Mouse (Mus musculus): ENCODE measurements at regions not wholly inside any gene's neighbourhood (a gene's known extent, or its start where the extent isn't known, plus 50 kb on each side); places are given as distances from the start of the nearest gene placed in this dataset.
"Not testable (repeated sequence)": the region's sequence is repeated elsewhere in the genome, so short reads cannot be mapped to it uniquely, and the experiment has no call there.

- Histone ChIP-seq H3K4me1 (peaks cover 9% of the 10 kb centered on the region; the same call in 1 of the 2 replicates), H3K36me3 (no peaks in the 10 kb centered on the region), H3K27ac (no peak overlapping the region), H3K27me3 (no peaks in the 10 kb centered on the region), H3K9me3 (no peaks in the 10 kb centered on the region), H3K9ac (no peak overlapping the region), H3K4me3 (no peak overlapping the region), H3K4me2 (no peak overlapping the region)
- WGBS: 89% methylated on average over 4 of the region's 4 CpGs
- no peak for ATAC-seq (ENCODE audit: borderline replicate concordance, extremely low read depth, low FRiP score, low TSS enrichment)
Measured at GRCm38 (mm10) chr14:54148121-54148520, 105.8 kb downstream of the Dad1 start.

GRCm38 (mm10) chr14:54147546-54147945, 106.4 kb downstream of the Dad1 start:
- Histone ChIP-seq H3K4me3 (no peak overlapping the region), H3K9ac (no peak overlapping the region), H3K27ac (no peak overlapping the region), H3K36me3 (no peaks in the 10 kb centered on the region), H3K9me3 (no peaks in the 10 kb centered on the region), H3K27me3 (no peaks in the 10 kb centered on the region), H3K4me1 (peaks cover 7% of the 10 kb centered on the region; the same call in 1 of the 2 replicates), H3K4me2 (no peak overlapping the region)
- ATAC-seq (ENCODE audit: borderline replicate concordance, extremely low read depth, low FRiP score, low TSS enrichment): no peak
- WGBS: 62% methylated on average over 5 of the region's 7 CpGs

GRCm38 (mm10) chr14:54145743-54146741, 107.9 kb downstream of the Dad1 start:
- no peak overlapping the region for H3K4me2 ChIP-seq
- H3K9me3 ChIP-seq: no peaks in the 10 kb centered on the region
- no peaks in the 10 kb centered on the region for H3K36me3 ChIP-seq
- no peak overlapping the region for H3K9ac ChIP-seq
- no peaks in the 10 kb centered on the region for H3K4me1 ChIP-seq
- H3K27me3 ChIP-seq: no peaks in the 10 kb centered on the region
- H3K27ac ChIP-seq: no peak overlapping the region
- H3K4me3 ChIP-seq: no peak overlapping the region
- 37% methylated on average over 11 of the region's 11 CpGs for WGBS
- no peak for ATAC-seq (ENCODE audit: borderline replicate concordance, extremely low read depth, low FRiP score, low TSS enrichment)

GRCm38 (mm10) chr14:54143828-54144227, 110.1 kb downstream of the Dad1 start:
- Histone ChIP-seq H3K4me1 (no peaks in the 10 kb centered on the region), H3K9me3 (no peaks in the 10 kb centered on the region), H3K4me3 (no peak overlapping the region), H3K9ac (no peak overlapping the region), H3K27me3 (no peaks in the 10 kb centered on the region), H3K4me2 (no peak overlapping the region), H3K36me3 (no peaks in the 10 kb centered on the region), H3K27ac (no peak overlapping the region)
- ATAC-seq (ENCODE audit: borderline replicate concordance, extremely low read depth, low FRiP score, low TSS enrichment): no peak
- 36% methylated on average over 1 of the region's 1 CpGs for WGBS

GRCm38 (mm10) chr14:54138288-54138687, 115.6 kb downstream of the Dad1 start:
- no peak overlapping the region for H3K9ac ChIP-seq
- H3K27me3 ChIP-seq: no peaks in the 10 kb centered on the region
- H3K36me3 ChIP-seq: no peaks in the 10 kb centered on the region
- WGBS: 70% methylated on average over 3 of the region's 3 CpGs
- no peak overlapping the region for H3K27ac ChIP-seq
- H3K4me3 ChIP-seq: no peak overlapping the region
- no peaks in the 10 kb centered on the region for H3K4me1 ChIP-seq
- no peak for ATAC-seq (ENCODE audit: borderline replicate concordance, extremely low read depth, low FRiP score, low TSS enrichment)
- H3K9me3 ChIP-seq: no peaks in the 10 kb centered on the region
- H3K4me2 ChIP-seq: no peak overlapping the region

- 53% methylated on average over 3 of the region's 3 CpGs for WGBS
- no peak overlapping the region for H3K27ac ChIP-seq
- H3K9me3 ChIP-seq: no peaks in the 10 kb centered on the region
- no peak overlapping the region for H3K4me2 ChIP-seq
- H3K4me1 ChIP-seq: no peaks in the 10 kb centered on the region
- no peak overlapping the region for H3K4me3 ChIP-seq
- no peaks in the 10 kb centered on the region for H3K27me3 ChIP-seq
- H3K9ac ChIP-seq: no peak overlapping the region
- no peaks in the 10 kb centered on the region for H3K36me3 ChIP-seq
- no peak for ATAC-seq (ENCODE audit: borderline replicate concordance, extremely low read depth, low FRiP score, low TSS enrichment)
Measured at GRCm38 (mm10) chr14:54136538-54136937, 117.4 kb downstream of the Dad1 start.

- no peak overlapping the region for H3K4me2 ChIP-seq
- H3K27me3 ChIP-seq: no peaks in the 10 kb centered on the region
- no peak for ATAC-seq (ENCODE audit: borderline replicate concordance, extremely low read depth, low FRiP score, low TSS enrichment)
- 62% methylated on average over 4 of the region's 4 CpGs for WGBS
- H3K36me3 ChIP-seq: no peaks in the 10 kb centered on the region
- H3K9me3 ChIP-seq: no peaks in the 10 kb centered on the region
- no peak overlapping the region for H3K27ac ChIP-seq
- H3K9ac ChIP-seq: no peak overlapping the region
- no peak overlapping the region for H3K4me3 ChIP-seq
- H3K4me1 ChIP-seq: peaks cover 13% of the 10 kb centered on the region; the same call in 1 of the 2 replicates
Measured at GRCm38 (mm10) chr14:54128334-54128733, 125.6 kb downstream of the Dad1 start.

- Histone ChIP-seq H3K4me2 (no peak overlapping the region), H3K27ac (no peak overlapping the region), H3K27me3 (no peaks in the 10 kb centered on the region), H3K4me3 (no peak overlapping the region), H3K4me1 (peaks cover 36% of the 10 kb centered on the region), H3K9me3 (no peaks in the 10 kb centered on the region), H3K9ac (no peak overlapping the region), H3K36me3 (no peaks in the 10 kb centered on the region)
- ATAC-seq (ENCODE audit: borderline replicate concordance, extremely low read depth, low FRiP score, low TSS enrichment): no peak
Measured at GRCm38 (mm10) chr14:54125510-54125909, 128.4 kb downstream of the Dad1 start.

GRCm38 (mm10) chr14:54121973-54122372, 131.9 kb downstream of the Dad1 start:
- 38% methylated on average over 7 of the region's 7 CpGs for WGBS
- H3K9me3 ChIP-seq: no peaks in the 10 kb centered on the region
- no peaks in the 10 kb centered on the region for H3K27me3 ChIP-seq
- H3K9ac ChIP-seq: no peak overlapping the region
- H3K36me3 ChIP-seq: no peaks in the 10 kb centered on the region
- no peak for ATAC-seq (ENCODE audit: borderline replicate concordance, extremely low read depth, low FRiP score, low TSS enrichment)
- no peak overlapping the region for H3K4me3 ChIP-seq
- H3K4me2 ChIP-seq: no peak overlapping the region
- peaks cover 36% of the 10 kb centered on the region for H3K4me1 ChIP-seq
- no peak overlapping the region for H3K27ac ChIP-seq

GRCm38 (mm10) chr14:54121340-54121739, 132.6 kb downstream of the Dad1 start:
- no peaks in the 10 kb centered on the region for H3K36me3 ChIP-seq
- WGBS: 59% methylated on average over 4 of the region's 4 CpGs
- peaks cover 36% of the 10 kb centered on the region for H3K4me1 ChIP-seq
- no peak overlapping the region for H3K4me2 ChIP-seq
- no peaks in the 10 kb centered on the region for H3K9me3 ChIP-seq
- peak overlapping the region; percentile 35; the same call in 1 of the 2 replicates for H3K27ac ChIP-seq
- no peak for ATAC-seq (ENCODE audit: borderline replicate concordance, extremely low read depth, low FRiP score, low TSS enrichment)
- H3K27me3 ChIP-seq: no peaks in the 10 kb centered on the region
- H3K9ac ChIP-seq: no peak overlapping the region
- no peak overlapping the region for H3K4me3 ChIP-seq

GRCm38 (mm10) chr14:54120194-54120593, 133.7 kb downstream of the Dad1 start:
- 84% methylated on average over 5 of the region's 5 CpGs for WGBS
- H3K4me3 ChIP-seq: no peak overlapping the region
- no peak overlapping the region for H3K9ac ChIP-seq
- H3K27ac ChIP-seq: no peak overlapping the region
- H3K9me3 ChIP-seq: no peaks in the 10 kb centered on the region
- no peak for ATAC-seq (ENCODE audit: borderline replicate concordance, extremely low read depth, low FRiP score, low TSS enrichment)
- peaks cover 27% of the 10 kb centered on the region for H3K4me1 ChIP-seq
- no peaks in the 10 kb centered on the region for H3K27me3 ChIP-seq
- no peak overlapping the region for H3K4me2 ChIP-seq
- H3K36me3 ChIP-seq: no peaks in the 10 kb centered on the region

- not testable (repeated sequence) for H3K27me3 ChIP-seq; H3K4me2 ChIP-seq; ATAC-seq (ENCODE audit: borderline replicate concordance, extremely low read depth, low FRiP score, low TSS enrichment); H3K4me3 ChIP-seq; H3K9ac ChIP-seq; H3K36me3 ChIP-seq; H3K27ac ChIP-seq; H3K9me3 ChIP-seq
- peaks cover 27% of the 10 kb centered on the region for H3K4me1 ChIP-seq
- WGBS: 96% methylated on average over 8 of the region's 8 CpGs
Measured at GRCm38 (mm10) chr14:54117607-54118006, 136.3 kb downstream of the Dad1 start.

All from lung, embryonic 15.5 days (tissue).